11 mouse cellular contexts compared by ENCODE assay signal in genomic region chr5:149585910-149586309, GRCm38 (mm10). TPM values are rescaled to one million over a fixed set of nuclear protein-coding genes. Genes with fewer than 3 reads are reported as not detected.
DNase-seq lines count a peak whose midpoint lies in the region; ATAC-seq lines count a peak whose summit lies in the region.
"Had no signal": no experiment of that assay in that cellular context is flagged by ENCODE, and none has a peak within 500 bp of the region (broad histone marks: within the 10 kb centered on the region; RNA-seq: fewer than 3 reads in every experiment).

No protein-coding gene starts in this region.

- peak; percentile 35 for DNase-seq in kidney, adult 9 months
- peak; percentile 56 for DNase-seq in CD4-positive, CD25-positive, alpha-beta regulatory T cell, adult 2 months (ENCODE audit: low read depth, low spot score)
- DNase-seq in WW6 (ENCODE audit: low read depth, low spot score): peak; percentile 62
- DNase-seq in kidney, postnatal 36 days: peak; percentile 45 to 57
- no peak for DNase-seq in right cerebral cortex, postnatal 10 days (ENCODE audit: low spot score in 2 of 2)
- no peak for DNase-seq in left cerebral cortex, adult 18-20 months (ENCODE audit: low spot score in 2 of 2)

- H3K27me3 ChIP-seq in kidney, embryonic 15.5 days: no peaks in the 10 kb centered on the region
- H3K27me3 ChIP-seq in heart, embryonic 12.5 days (replicated peaks): no peaks in the 10 kb centered on the region
- H3K27me3 ChIP-seq: embryonic facial prominence, embryonic 15.5 days had no signal

- no peak for ATAC-seq in kidney, embryonic 15.5 days (replicated peaks; ENCODE audit: low FRiP score)
- no peak for ATAC-seq in heart, embryonic 12.5 days (ENCODE audit: insufficient number of reproducible peaks, low FRiP score)

- no peak overlapping the region for H3K4me3 ChIP-seq in kidney, embryonic 15.5 days (replicated peaks)
- no peak overlapping the region for H3K4me3 ChIP-seq in heart, embryonic 12.5 days
- H3K4me3 ChIP-seq: embryonic facial prominence, embryonic 15.5 days; heart, embryonic 10.5 days had no signal

- H3K4me1 ChIP-seq in kidney, embryonic 15.5 days: peaks cover 20% of the 10 kb centered on the region
- peaks cover 12% of the 10 kb centered on the region for H3K4me1 ChIP-seq in heart, embryonic 12.5 days (replicated peaks)

- no peak overlapping the region for H3K4me2 ChIP-seq in kidney, embryonic 15.5 days
- no peak overlapping the region for H3K4me2 ChIP-seq in heart, embryonic 12.5 days
- H3K4me2 ChIP-seq: embryonic facial prominence, embryonic 15.5 days had no signal

- WGBS in kidney, embryonic 15.5 days: 76% methylated on average over 10 of the region's 10 CpGs
- WGBS in heart, embryonic 12.5 days: 54% methylated on average over 10 of the region's 10 CpGs

- H3K9ac ChIP-seq in kidney, embryonic 15.5 days: no peak overlapping the region
- H3K9ac ChIP-seq in heart, embryonic 12.5 days: no peak overlapping the region
- H3K9ac ChIP-seq: embryonic facial prominence, embryonic 15.5 days had no signal

- H3K36me3 ChIP-seq in kidney, embryonic 15.5 days: no peaks in the 10 kb centered on the region
- H3K36me3 ChIP-seq in heart, embryonic 12.5 days: no peaks in the 10 kb centered on the region
- H3K36me3 ChIP-seq: embryonic facial prominence, embryonic 15.5 days; heart, embryonic 10.5 days had no signal

- no peaks in the 10 kb centered on the region for H3K9me3 ChIP-seq in kidney, embryonic 15.5 days (replicated peaks)
- no peaks in the 10 kb centered on the region for H3K9me3 ChIP-seq in heart, embryonic 12.5 days (replicated peaks)
- H3K9me3 ChIP-seq: embryonic facial prominence, embryonic 15.5 days; heart, embryonic 10.5 days had no signal

- H3K27ac ChIP-seq in kidney, embryonic 15.5 days: no peak overlapping the region
- no peak overlapping the region for H3K27ac ChIP-seq in heart, embryonic 12.5 days (ENCODE audit: poor library complexity, severe bottlenecking)
- H3K27ac ChIP-seq: embryonic facial prominence, embryonic 15.5 days; heart, embryonic 10.5 days had no signal

RNA-seq across cellular contexts. Expression of gene Hsph1, which starts 50.3 kb away (rescaled TPM):
- 62.6 and 68.8 TPM in 2 replicates for polyA plus RNA-seq in kidney, embryonic 15.5 days (2015; fragmentation: Nextera tagmentation; extraction: Ambion mirVana)
- 42.4 and 43.6 TPM in 2 replicates for polyA plus RNA-seq in heart, embryonic 12.5 days (2016; fragmentation: Nextera tagmentation; extraction: Ambion mirVana)
- 100 to 1,000 TPM; 352 to 354 TPM for total RNA-seq in left cerebral cortex, adult 18-20 months (2021)

RNA-seq across cellular contexts. Expression of gene Wdr95, which starts 57.4 kb away (rescaled TPM):
- polyA plus RNA-seq in kidney, embryonic 15.5 days (2015; fragmentation: Nextera tagmentation; extraction: Ambion mirVana): not detected in 2 replicates
- polyA plus RNA-seq in heart, embryonic 12.5 days (2016; fragmentation: Nextera tagmentation; extraction: Ambion mirVana): 0.09 TPM in 1 of 2 replicates, not detected in the other
- total RNA-seq in left cerebral cortex, adult 18-20 months (2021): under 1 TPM; 0.14 to 0.35 TPM
- polyA plus RNA-seq: heart, embryonic 10.5 days; intestine, embryonic 16.5 days had no signal

Comparison
In these comparisons a context has a peak if more than half of its experiments do, and no peak if none do; other contexts are left out.
1. DNase-seq: peak in kidney, adult 9 months (single experiment), CD4-positive, CD25-positive, alpha-beta regulatory T cell, adult 2 months (single experiment), WW6 (single experiment) and kidney, postnatal 36 days (2 of 2); none in right cerebral cortex, postnatal 10 days (0 of 2) and left cerebral cortex, adult 18-20 months (0 of 2).